Mouse (Mus musculus): ENCODE measurements around the gene Hist1h4h.
A peak's percentile ranks its signal among the peaks of the same experiment; 100 is the strongest.
"Not testable (repeated sequence)": the region's sequence is repeated elsewhere in the genome, so short reads cannot be mapped to it uniquely, and the experiment has no call there.

Gene Hist1h4h

GRCm38 (mm10) chr13:23554393-23554792 lies 23.5 kb downstream of the Hist1h4h start:
- no peak for DNase-seq (ENCODE audit: extremely low read depth, low read depth, low spot score)

DNA sequence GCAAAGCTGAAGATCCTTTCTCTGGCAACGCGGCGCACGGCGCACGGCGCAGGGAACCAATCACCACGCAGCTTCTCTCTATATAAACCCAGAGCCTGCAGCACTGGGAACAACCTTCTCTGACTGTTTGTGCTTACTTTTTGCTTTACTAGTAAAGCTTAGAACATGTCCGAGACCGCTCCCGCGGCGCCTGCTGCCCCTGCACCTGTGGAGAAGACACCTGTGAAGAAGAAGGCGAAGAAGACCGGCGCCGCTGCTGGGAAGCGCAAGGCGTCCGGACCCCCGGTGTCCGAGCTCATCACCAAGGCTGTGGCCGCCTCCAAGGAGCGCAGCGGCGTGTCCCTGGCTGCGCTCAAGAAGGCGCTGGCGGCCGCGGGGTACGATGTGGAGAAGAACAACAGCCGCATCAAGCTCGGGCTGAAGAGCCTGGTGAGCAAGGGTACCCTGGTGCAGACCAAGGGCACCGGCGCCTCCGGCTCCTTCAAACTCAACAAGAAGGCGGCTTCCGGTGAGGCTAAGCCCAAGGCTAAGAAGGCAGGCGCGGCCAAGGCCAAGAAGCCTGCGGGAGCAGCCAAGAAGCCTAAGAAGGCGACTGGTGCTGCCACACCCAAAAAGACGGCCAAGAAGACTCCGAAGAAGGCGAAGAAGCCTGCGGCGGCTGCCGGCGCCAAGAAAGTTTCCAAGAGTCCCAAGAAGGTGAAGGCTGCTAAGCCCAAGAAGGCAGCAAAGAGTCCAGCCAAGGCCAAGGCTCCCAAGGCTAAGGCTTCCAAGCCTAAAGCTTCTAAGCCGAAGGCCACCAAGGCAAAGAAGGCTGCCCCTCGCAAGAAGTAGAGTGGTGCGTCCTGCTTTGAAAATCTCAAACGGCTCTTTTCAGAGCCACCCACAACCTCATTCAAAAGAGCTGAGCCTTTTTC lies 24.3 kb downstream of the Hist1h4h start:
- no peak for DNase-seq (ENCODE audit: extremely low read depth, low read depth, low spot score)

GRCm38 (mm10) chr13:23555839-23556416 lies 25.1 kb downstream of the Hist1h4h start:
- peak; percentile 72 for DNase-seq (ENCODE audit: extremely low read depth, low read depth, low spot score)

- no peak for DNase-seq (ENCODE audit: extremely low read depth, low read depth, low spot score)
These were observed 26.1 kb downstream of the Hist1h4h start for GRCm38 (mm10) chr13:23556906-23557305.

- DNase-seq (ENCODE audit: extremely low read depth, low read depth, low spot score), result not testable (repeated sequence)
These were observed 29.8 kb downstream of the Hist1h4h start for GRCm38 (mm10) chr13:23560699-23561098.

DNA sequence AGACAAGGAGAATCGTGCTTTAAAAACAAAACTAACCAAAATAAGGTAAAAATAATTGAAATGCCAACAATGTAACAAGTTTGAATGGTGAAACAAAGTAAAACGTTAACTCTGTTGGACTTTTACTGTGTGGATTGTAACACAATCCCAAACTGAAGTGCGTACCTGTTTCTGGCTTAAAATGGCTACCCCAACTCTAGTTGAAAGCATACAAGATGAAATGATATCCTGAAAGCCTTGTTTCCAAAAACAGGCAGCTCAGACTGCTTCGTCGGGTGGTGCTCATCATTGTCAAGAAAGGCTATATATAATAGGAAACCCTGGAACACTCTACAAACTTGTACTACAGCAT lies 30.7 kb downstream of the Hist1h4h start:
- not testable (repeated sequence) for DNase-seq (ENCODE audit: extremely low read depth, low read depth, low spot score)

- peak; percentile 92 for DNase-seq (ENCODE audit: extremely low read depth, low read depth, low spot score)
These were observed 31.2 kb downstream of the Hist1h4h start, which contains the start of gene Hist1h3e for GRCm38 (mm10) chr13:23561883-23562659. Gene Hist1h3e (minus strand): TSS chr13:23562369.

DNA sequence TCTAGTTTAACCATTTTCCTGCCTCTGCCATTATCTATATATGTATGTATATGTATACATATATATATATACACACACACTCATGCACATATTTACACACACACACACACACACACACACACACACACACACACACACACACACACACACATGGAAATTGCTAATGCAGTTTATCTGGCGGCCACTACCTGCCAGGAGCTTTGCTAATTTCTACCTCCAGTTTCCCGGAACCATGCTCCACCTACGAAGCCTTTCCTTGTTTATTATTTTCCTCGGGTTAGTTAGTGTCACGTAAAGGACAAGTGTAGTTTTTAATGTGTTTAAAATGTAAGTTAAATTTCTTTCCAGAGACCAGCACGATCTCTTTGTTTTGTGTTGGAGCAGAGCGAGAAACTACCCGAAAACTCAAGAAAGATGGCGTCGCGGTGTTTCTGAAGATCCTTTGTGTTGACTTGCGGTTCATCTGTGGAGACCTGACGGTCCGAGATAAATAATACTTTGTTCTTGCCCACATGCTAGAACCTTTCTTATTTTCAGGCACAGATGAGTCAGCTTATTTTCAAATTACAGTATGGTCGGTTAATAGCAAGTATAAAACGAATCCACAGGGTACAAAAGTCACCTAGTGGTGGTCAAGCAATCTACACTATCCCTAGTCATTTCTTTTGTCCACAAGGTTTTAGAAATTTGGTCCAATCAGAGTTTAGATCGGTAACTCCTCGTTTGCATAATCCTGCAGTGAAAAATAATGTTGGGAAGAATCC lies 32.0 kb downstream of the Hist1h4h start:
- DNase-seq (ENCODE audit: extremely low read depth, low read depth, low spot score), result no peak

DNA sequence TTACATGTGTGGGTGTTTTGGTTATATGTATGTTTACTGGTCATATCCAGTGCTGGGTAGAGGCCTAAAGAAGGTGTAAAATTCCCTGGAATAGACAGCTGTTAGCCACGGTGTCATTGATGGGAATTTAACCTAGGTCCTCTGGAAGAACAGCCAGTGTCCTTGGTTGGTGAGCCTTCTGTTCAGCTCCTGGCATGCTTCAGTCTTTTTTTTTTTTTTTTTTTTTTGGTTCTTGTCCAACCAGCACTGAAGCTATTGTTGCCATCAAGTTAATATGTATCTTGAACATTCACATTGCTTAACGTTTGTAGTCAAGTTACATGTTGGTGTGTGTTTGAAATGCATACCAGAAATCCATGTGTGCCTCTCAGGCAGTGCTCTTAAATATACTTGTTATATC lies 33.6 kb downstream of the Hist1h4h start:
- DNase-seq (ENCODE audit: extremely low read depth, low read depth, low spot score), result no peak

- not testable (repeated sequence) for DNase-seq (ENCODE audit: extremely low read depth, low read depth, low spot score)
These were observed 39.6 kb downstream of the Hist1h4h start for GRCm38 (mm10) chr13:23570261-23571021.

DNA sequence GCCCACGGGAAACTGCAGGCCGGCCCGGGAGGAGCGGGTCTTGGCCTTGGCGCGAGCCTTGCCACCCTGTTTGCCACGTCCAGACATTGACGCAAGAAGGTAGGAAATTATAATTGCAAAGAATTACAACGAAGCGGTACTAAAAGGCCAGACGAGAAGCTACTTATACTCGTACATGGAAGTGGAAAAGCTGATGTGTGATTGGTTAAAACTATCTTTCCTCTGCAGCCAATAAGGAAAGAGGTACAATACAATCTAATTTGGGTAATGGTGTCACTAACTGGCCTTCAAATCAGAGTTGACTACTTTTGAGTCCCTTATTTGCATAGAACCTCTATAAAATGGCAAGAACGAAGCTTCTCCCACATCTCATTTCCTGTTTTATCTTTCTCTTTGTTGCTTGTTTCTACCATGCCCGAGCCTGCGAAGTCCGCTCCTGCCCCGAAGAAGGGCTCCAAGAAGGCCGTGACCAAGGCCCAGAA lies 40.2 kb downstream of the Hist1h4h start, which contains the start of the genes Hist1h2ae and Hist1h2bg:
Gene Hist1h2ae, minus strand, starts transcription at position 199 of the 482 bp plus-strand sequence.
Gene Hist1h2bg, plus strand, starts transcription at position 375 of the 482 bp plus-strand sequence.
- DNase-seq (ENCODE audit: extremely low read depth, low read depth, low spot score), result peak; percentile 97

GRCm38 (mm10) chr13:23571504-23572217 lies 40.8 kb downstream of the Hist1h4h start:
- DNase-seq (ENCODE audit: extremely low read depth, low read depth, low spot score), result not testable (repeated sequence)

DNA sequence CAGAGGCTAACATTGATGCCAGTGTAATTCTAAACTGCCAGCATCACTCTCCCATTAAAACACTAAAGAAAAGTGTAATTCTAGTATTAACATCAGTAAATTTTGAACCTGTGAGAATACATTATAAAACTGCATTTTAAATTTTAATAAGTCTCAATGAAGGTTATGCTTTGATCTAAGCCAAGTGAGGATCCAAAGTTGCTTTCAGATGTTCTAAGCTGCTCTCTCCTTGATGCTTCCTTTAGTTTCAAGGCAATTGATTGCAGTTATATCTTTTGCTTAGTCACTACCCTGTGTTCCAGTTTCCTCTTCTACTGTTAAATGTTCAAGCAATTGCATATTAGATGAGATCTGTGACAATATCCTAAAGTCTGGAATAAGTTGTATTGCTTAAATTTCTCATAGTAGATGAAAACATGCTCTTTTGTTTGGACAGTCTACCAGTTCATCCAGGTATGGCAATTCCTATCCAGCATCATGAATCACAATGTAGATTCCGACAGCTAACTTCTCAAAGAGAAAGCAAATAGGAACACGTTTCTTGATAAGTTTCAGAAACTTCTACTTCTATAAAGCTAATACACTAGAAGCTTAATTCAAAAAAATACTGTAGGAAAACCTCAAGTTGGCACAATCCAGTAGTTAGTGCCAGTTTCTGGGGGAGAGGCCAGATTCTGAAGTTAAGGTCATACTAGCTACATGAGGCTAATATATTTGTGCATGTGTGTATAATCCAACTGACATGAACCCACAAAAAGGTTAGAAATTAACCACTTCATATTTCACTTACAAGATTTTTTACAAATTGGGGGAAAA lies 41.6 kb downstream of the Hist1h4h start:
- no peak for DNase-seq (ENCODE audit: extremely low read depth, low read depth, low spot score)

DNA sequence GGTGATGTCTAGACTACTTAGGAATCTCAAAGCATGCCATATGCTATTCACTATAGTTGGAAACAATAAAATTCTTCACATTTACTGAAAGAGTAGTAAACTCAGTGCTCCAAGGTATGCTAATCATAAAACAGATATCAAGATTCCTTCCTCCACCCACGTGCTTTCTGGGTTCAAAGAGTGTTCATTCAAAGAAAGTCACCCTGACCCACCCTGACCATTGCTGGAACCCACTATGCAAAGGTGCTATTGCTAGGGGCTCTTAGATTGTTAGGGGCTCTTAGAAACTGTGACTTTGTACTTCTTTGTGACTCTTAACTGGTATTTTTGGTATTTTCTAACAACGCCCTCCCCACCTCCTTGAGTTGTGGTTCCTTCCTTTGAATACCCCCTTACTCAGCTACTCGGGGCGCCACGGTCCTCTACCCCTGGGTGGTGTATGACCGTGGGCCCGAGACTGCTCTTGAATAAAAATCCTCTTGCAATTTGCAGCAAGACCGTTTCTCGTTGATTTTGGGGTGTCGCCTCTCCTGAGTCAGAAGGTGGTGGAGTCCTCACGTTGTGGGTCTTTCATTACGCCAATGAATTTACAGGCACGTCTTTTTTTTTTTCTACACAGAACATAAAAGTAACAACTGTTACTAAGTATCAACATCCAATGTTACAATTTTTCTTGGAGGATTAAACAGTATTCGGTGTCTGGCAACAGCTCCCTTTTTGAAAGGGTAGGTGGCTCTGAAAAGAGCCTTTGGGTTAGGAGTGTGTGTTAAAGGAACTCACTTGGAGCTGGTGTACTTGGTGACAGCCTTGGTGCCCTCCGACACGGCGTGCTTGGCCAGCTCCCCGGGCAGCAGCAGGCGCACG lies 42.4 kb downstream of the Hist1h4h start:
- DNase-seq (ENCODE audit: extremely low read depth, low read depth, low spot score), result not testable (repeated sequence)

GRCm38 (mm10) chr13:23573898-23574524 lies 43.2 kb downstream of the Hist1h4h start, which contains the start of the genes Hist1h2bf and Hist1h2ad:
Gene Hist1h2bf (minus strand): TSS chr13:23574196.
Gene Hist1h2ad (plus strand): TSS chr13:23574381.
- peak; percentile 94 for DNase-seq (ENCODE audit: extremely low read depth, low read depth, low spot score)

DNA sequence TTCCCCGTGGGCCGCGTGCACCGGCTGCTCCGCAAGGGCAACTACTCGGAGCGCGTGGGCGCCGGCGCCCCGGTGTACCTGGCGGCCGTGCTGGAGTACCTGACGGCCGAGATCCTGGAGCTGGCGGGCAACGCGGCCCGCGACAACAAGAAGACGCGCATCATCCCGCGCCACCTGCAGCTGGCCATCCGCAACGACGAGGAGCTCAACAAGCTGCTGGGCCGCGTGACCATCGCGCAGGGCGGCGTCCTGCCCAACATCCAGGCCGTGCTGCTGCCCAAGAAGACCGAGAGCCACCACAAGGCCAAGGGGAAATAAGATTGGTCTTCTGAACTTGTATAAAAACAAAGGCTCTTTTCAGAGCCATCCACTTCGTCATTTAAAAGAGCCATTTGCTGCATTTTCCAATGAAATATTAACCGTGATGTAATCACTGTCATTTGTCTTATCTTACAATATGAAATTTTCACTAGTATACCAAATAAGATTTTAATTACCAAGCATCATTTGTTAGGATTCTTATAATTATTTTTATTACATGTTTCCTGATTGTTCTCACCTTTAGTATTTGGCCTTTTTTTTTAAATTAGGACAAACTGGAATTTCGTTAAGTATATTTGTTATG lies 43.8 kb downstream of the Hist1h4h start:
- DNase-seq (ENCODE audit: extremely low read depth, low read depth, low spot score), result not testable (repeated sequence)

All from fat pad, adult 2 months (tissue).